Mouse (Mus musculus): Measurements from ENCODE around the gene Oprd1.

DNA sequence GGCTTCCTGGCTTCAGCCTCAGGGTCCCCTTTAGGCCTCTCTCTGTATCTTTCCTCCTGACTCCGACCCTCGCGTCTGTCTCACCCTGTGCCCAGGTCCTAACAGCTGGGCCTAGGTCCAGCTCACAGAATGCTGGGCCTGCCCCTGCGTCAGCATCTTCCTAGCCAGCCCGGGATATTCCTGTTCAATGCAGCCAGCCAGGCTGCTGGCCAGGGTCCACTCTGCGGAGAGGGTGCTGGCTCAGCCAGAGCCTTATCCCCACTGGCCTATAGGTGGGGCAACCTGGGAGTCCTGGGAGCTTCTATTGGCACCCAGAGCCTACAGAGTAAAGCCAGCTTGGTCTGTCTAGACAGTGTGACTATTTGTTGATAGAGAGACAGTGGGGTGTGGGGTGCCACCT, 71.3 kb downstream of the Oprd1 start:
- no peak for TF ChIP-seq POLR2A (IDR thresholded peaks at IDR 0.05; ENCODE audit: control insufficient read depth in 1 of 2, insufficient read depth in 1 of 2, low read depth in 1 of 2, low read length in 2 of 2, poor library complexity in 1 of 2)
- no peak for TF ChIP-seq MXI1 (IDR thresholded peaks at IDR 0.05; ENCODE audit: low read depth, low read length)
- TF ChIP-seq CTCF (IDR thresholded peaks at IDR 0.05 in 2 of 3, conservative IDR thresholded peaks at IDR 0.05 in 1 of 3; ENCODE audit: control insufficient read depth in 1 of 3, insufficient read depth in 1 of 3, low read depth in 2 of 3, low read length in 3 of 3, poor library complexity in 1 of 3, severe bottlenecking in 1 of 3), result no peak
- no peak for TF ChIP-seq POLR2AphosphoS2 (IDR thresholded peaks at IDR 0.05; ENCODE audit: low read length)
- TF ChIP-seq RCOR1 (IDR thresholded peaks at IDR 0.05; ENCODE audit: low read depth, low read length), result no peak
- TF ChIP-seq TAL1 (IDR thresholded peaks at IDR 0.05; ENCODE audit: low read length), result no peak
- no peak for TF ChIP-seq EP300 (IDR thresholded peaks at IDR 0.05; ENCODE audit: low read depth in 1 of 2, low read length in 2 of 2)
- TF ChIP-seq ZKSCAN1 (IDR thresholded peaks at IDR 0.05; ENCODE audit: low read depth, low read length), result no peak
